Mouse (Mus musculus): Measurements from ENCODE around the gene Ap4b1. TPM values are rescaled to one million over a fixed set of nuclear protein-coding genes. Genes with fewer than 3 reads are reported as not detected.

Ap4b1 gene
- polyA plus RNA-seq, 1 experiment from 2014 or later, result 21.7 TPM

- no peak within 1 kb of the TSS for H3K27ac ChIP-seq
- no peaks in the 10 kb centered on the region for H3K36me3 ChIP-seq
- no peak within 1 kb of the TSS for H3K9ac ChIP-seq
- H3K9me3 ChIP-seq, result no peaks in the 10 kb centered on the region
- no peak within 1 kb of the TSS for H3K4me3 ChIP-seq
- no peak for ATAC-seq (ENCODE audit: insufficient number of reproducible peaks, low FRiP score, low TSS enrichment, low read depth)
- WGBS, result 73% methylated on average over 12 of the region's 12 CpGs
- no peak within 1 kb of the TSS for H3K4me2 ChIP-seq
- H3K27me3 ChIP-seq, result no peaks in the 10 kb centered on the region
- H3K4me1 ChIP-seq, result no peaks in the 10 kb centered on the region
These were observed 49.8 kb downstream of the Ap4b1 start, which contains the start of gene Ptpn22 for GRCm38 (mm10) chr3:103858881-103859801. Gene Ptpn22 (plus strand): TSS chr3:103859795.

- Histone ChIP-seq H3K9me3 (no peaks in the 10 kb centered on the region), H3K36me3 (no peaks in the 10 kb centered on the region), H3K27ac (no peak overlapping the region), H3K4me3 (no peak overlapping the region), H3K9ac (no peak overlapping the region), H3K4me1 (no peaks in the 10 kb centered on the region), H3K4me2 (no peak overlapping the region), H3K27me3 (no peaks in the 10 kb centered on the region)
- no peak for ATAC-seq (ENCODE audit: insufficient number of reproducible peaks, low FRiP score, low TSS enrichment, low read depth)
- whole genome bisulfite sequencing, result 72% methylated on average over 6 of the region's 6 CpGs
These were observed 50.6 kb downstream of the Ap4b1 start for GRCm38 (mm10) chr3:103859851-103860391.

- 62% methylated on average over 4 of the region's 4 CpGs for WGBS
- no peak overlapping the region for H3K4me2 ChIP-seq
- no peak overlapping the region for H3K9ac ChIP-seq
- H3K27ac ChIP-seq, result no peak overlapping the region
- no peak for ATAC-seq (ENCODE audit: insufficient number of reproducible peaks, low FRiP score, low TSS enrichment, low read depth)
- no peaks in the 10 kb centered on the region for H3K36me3 ChIP-seq
- H3K4me1 ChIP-seq, result no peaks in the 10 kb centered on the region
- no peak overlapping the region for H3K4me3 ChIP-seq
- no peaks in the 10 kb centered on the region for H3K9me3 ChIP-seq
- no peaks in the 10 kb centered on the region for H3K27me3 ChIP-seq
These were observed 53.5 kb downstream of the Ap4b1 start for GRCm38 (mm10) chr3:103862721-103863220.

GRCm38 (mm10) chr3:103864200-103864599, 54.9 kb downstream of the Ap4b1 start:
- no peak overlapping the region for H3K4me2 ChIP-seq
- no peak for ATAC-seq (ENCODE audit: insufficient number of reproducible peaks, low FRiP score, low TSS enrichment, low read depth)
- H3K9ac ChIP-seq, result no peak overlapping the region
- WGBS, result 86% methylated on average over 6 of the region's 6 CpGs
- H3K27me3 ChIP-seq, result no peaks in the 10 kb centered on the region
- H3K4me1 ChIP-seq, result no peaks in the 10 kb centered on the region
- no peaks in the 10 kb centered on the region for H3K36me3 ChIP-seq
- no peak overlapping the region for H3K4me3 ChIP-seq
- H3K27ac ChIP-seq, result no peak overlapping the region
- H3K9me3 ChIP-seq, result no peaks in the 10 kb centered on the region

- Histone ChIP-seq H3K27ac (no peak overlapping the region), H3K36me3 (no peaks in the 10 kb centered on the region), H3K9ac (no peak overlapping the region), H3K4me1 (no peaks in the 10 kb centered on the region), H3K9me3 (no peaks in the 10 kb centered on the region), H3K27me3 (no peaks in the 10 kb centered on the region), H3K4me3 (no peak overlapping the region), H3K4me2 (no peak overlapping the region)
- no peak for ATAC-seq (ENCODE audit: insufficient number of reproducible peaks, low FRiP score, low TSS enrichment, low read depth)
- WGBS, result 75% methylated on average over 5 of the region's 5 CpGs
These were observed 58.2 kb downstream of the Ap4b1 start for GRCm38 (mm10) chr3:103867424-103867971.

- no peak overlapping the region for H3K27ac ChIP-seq
- no peaks in the 10 kb centered on the region for H3K9me3 ChIP-seq
- no peak for ATAC-seq (ENCODE audit: insufficient number of reproducible peaks, low FRiP score, low TSS enrichment, low read depth)
- WGBS, result 73% methylated on average over 4 of the region's 4 CpGs
- no peak overlapping the region for H3K4me3 ChIP-seq
- H3K4me1 ChIP-seq, result no peaks in the 10 kb centered on the region
- no peak overlapping the region for H3K4me2 ChIP-seq
- no peak overlapping the region for H3K9ac ChIP-seq
- H3K36me3 ChIP-seq, result no peaks in the 10 kb centered on the region
- H3K27me3 ChIP-seq, result no peaks in the 10 kb centered on the region
These were observed 58.7 kb downstream of the Ap4b1 start for GRCm38 (mm10) chr3:103868008-103868407.

Other genes starting within 250 kb of the Ap4b1 start
- gene Syt6, start 234.3 kb upstream of the Ap4b1 start, polyA plus RNA-seq (2015; fragmentation: Nextera tagmentation; extraction: Ambion mirVana), result 0.36 and 0.45 TPM in 2 replicates
- 0.06 and 0.25 TPM in 2 replicates for gene Atg4a-ps, start 163.5 kb upstream of the Ap4b1 start, polyA plus RNA-seq (2015; fragmentation: Nextera tagmentation; extraction: Ambion mirVana)
- 71.8 and 79.7 TPM in 2 replicates for gene Olfml3, start 71.5 kb upstream of the Ap4b1 start, polyA plus RNA-seq (2015; fragmentation: Nextera tagmentation; extraction: Ambion mirVana)
- gene Gm10964, start 70.2 kb upstream of the Ap4b1 start, polyA plus RNA-seq (2015; fragmentation: Nextera tagmentation; extraction: Ambion mirVana), result not detected in 2 replicates
- gene Hipk1, start 18.0 kb upstream of the Ap4b1 start, polyA plus RNA-seq (2015; fragmentation: Nextera tagmentation; extraction: Ambion mirVana), result 10.4 and 10.8 TPM in 2 replicates
- 23.2 and 24.6 TPM in 2 replicates for gene Dclre1b, start 76 bp upstream of the Ap4b1 start, polyA plus RNA-seq (2015; fragmentation: Nextera tagmentation; extraction: Ambion mirVana)
- 0.64 and 0.73 TPM in 2 replicates for gene Gm43064, start 53 bp downstream of the Ap4b1 start, polyA plus RNA-seq (2015; fragmentation: Nextera tagmentation; extraction: Ambion mirVana)
- 0.46 and 0.87 TPM in 2 replicates for gene Bcl2l15, start 23.1 kb downstream of the Ap4b1 start, polyA plus RNA-seq (2015; fragmentation: Nextera tagmentation; extraction: Ambion mirVana)
- gene Ptpn22, start 50.3 kb downstream of the Ap4b1 start, polyA plus RNA-seq (2015; fragmentation: Nextera tagmentation; extraction: Ambion mirVana), result 0.94 and 1.1 TPM in 2 replicates
- gene Rsbn1, start 104.6 kb downstream of the Ap4b1 start, polyA plus RNA-seq (2015; fragmentation: Nextera tagmentation; extraction: Ambion mirVana), result 10.8 and 10.9 TPM in 2 replicates
- gene Phtf1, start 158.6 kb downstream of the Ap4b1 start, polyA plus RNA-seq (2015; fragmentation: Nextera tagmentation; extraction: Ambion mirVana), result 23.0 and 28.8 TPM in 2 replicates

Data from limb, embryonic 15.5 days (tissue).